15 mouse cellular contexts compared by ENCODE assay signal in the genomic region with DNA sequence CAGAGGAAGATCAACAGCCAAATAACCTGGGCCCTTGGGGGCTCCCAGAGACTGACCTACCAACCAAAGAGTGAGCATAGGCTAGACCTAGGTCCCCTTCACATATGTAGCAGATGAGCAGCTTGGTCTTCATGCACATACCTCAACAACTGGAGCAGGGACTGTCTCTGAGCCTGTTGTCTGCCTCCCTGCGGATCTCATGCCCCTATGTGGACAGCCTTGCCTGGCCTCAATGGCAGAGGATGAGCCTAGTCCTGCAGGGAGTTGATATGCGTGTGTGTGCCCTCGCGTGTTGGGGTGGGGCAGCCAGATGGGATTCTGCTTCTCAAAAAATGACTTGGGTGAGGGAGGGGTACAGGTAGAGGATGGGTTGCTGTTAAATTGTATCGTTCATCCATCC.
A peak's percentile ranks its signal among the peaks of the same experiment; 100 is the strongest.
DNase-seq lines count a peak whose midpoint lies in the region; ATAC-seq and TF ChIP-seq lines count a peak whose summit lies in the region.
"Had no signal": no experiment of that assay in that cellular context is flagged by ENCODE, and none has a peak within 500 bp of the region (broad histone marks: within the 10 kb centered on the region; RNA-seq: fewer than 3 reads in every experiment).

No protein-coding gene starts in this region.

- DNase-seq in kidney, postnatal 10 days = no peak
- DNase-seq in neural tube, embryonic 10.5 days (ENCODE audit: extremely low spot score, low spot score) = no peak
- DNase-seq in stomach, postnatal 0 days (ENCODE audit: low spot score) = no peak
- no peak for DNase-seq in retina, embryonic 14.5 days (ENCODE audit: low spot score)
- DNase-seq: cerebellum, adult 9-10 months; heart, postnatal 14 days; kidney, adult 8-10 months; left cerebral cortex, postnatal 4 days; lung, adult 18-20 months had no signal

- no peak overlapping the region for H3K4me2 ChIP-seq in kidney, embryonic 14.5 days (replicated peaks; ENCODE audit: low read depth, low read length)
- no peak overlapping the region for H3K4me2 ChIP-seq in neural tube, embryonic 12.5 days (replicated peaks)
- no peak overlapping the region for H3K4me2 ChIP-seq in hindbrain, embryonic 15.5 days
- H3K4me2 ChIP-seq in stomach, postnatal 0 days (replicated peaks; ENCODE audit: low read depth) = no peak overlapping the region
- H3K4me2 ChIP-seq: embryonic facial prominence, embryonic 15.5 days; stomach, embryonic 15.5 days had no signal

- ATAC-seq in kidney, embryonic 14.5 days (ENCODE audit: low FRiP score, low TSS enrichment) = peak; percentile 42; the same call in 1 of the 2 replicates
- ATAC-seq in neural tube, embryonic 12.5 days (ENCODE audit: low FRiP score, low read depth) = peak; percentile 61
- ATAC-seq in hindbrain, embryonic 15.5 days (ENCODE audit: low FRiP score, low read depth) = 0 out of 2 replicates have a peak, but pooled peaks have one; percentile 34
- 0 out of 2 replicates have a peak, but pooled peaks have one; percentile 18 for ATAC-seq in stomach, postnatal 0 days (ENCODE audit: low FRiP score, low TSS enrichment)

- no peak overlapping the region for H3K9ac ChIP-seq in kidney, embryonic 14.5 days (ENCODE audit: low read depth, low read length)
- no peak overlapping the region for H3K9ac ChIP-seq in neural tube, embryonic 12.5 days
- H3K9ac ChIP-seq in hindbrain, embryonic 15.5 days = no peak overlapping the region
- H3K9ac ChIP-seq in stomach, postnatal 0 days (ENCODE audit: low read length) = no peak overlapping the region
- H3K9ac ChIP-seq: embryonic facial prominence, embryonic 15.5 days; stomach, embryonic 15.5 days had no signal

- H3K27ac ChIP-seq in kidney, embryonic 14.5 days (ENCODE audit: low read depth, low read length) = no peak overlapping the region
- H3K27ac ChIP-seq in neural tube, embryonic 12.5 days = no peak overlapping the region
- H3K27ac ChIP-seq in hindbrain, embryonic 15.5 days (replicated peaks) = no peak overlapping the region
- no peak overlapping the region for H3K27ac ChIP-seq in stomach, postnatal 0 days (replicated peaks)
- H3K27ac ChIP-seq: embryonic facial prominence, embryonic 15.5 days; stomach, embryonic 15.5 days had no signal

- no peaks in the 10 kb centered on the region for H3K27me3 ChIP-seq in kidney, embryonic 14.5 days (ENCODE audit: control insufficient read depth, insufficient read depth, low read length)
- H3K27me3 ChIP-seq in neural tube, embryonic 12.5 days (replicated peaks) = no peaks in the 10 kb centered on the region
- no peaks in the 10 kb centered on the region for H3K27me3 ChIP-seq in hindbrain, embryonic 15.5 days
- H3K27me3 ChIP-seq in stomach, postnatal 0 days (ENCODE audit: control insufficient read depth, insufficient read depth, low read length) = no peaks in the 10 kb centered on the region
- H3K27me3 ChIP-seq: CH12.LX; embryonic facial prominence, embryonic 15.5 days; stomach, embryonic 15.5 days had no signal

- H3K36me3 ChIP-seq in kidney, embryonic 14.5 days (ENCODE audit: control insufficient read depth, insufficient read depth, low read length) = no peaks in the 10 kb centered on the region
- no peaks in the 10 kb centered on the region for H3K36me3 ChIP-seq in neural tube, embryonic 12.5 days
- H3K36me3 ChIP-seq in hindbrain, embryonic 15.5 days = no peaks in the 10 kb centered on the region
- no peaks in the 10 kb centered on the region for H3K36me3 ChIP-seq in stomach, postnatal 0 days (ENCODE audit: control insufficient read depth, insufficient read depth, low read length)
- H3K36me3 ChIP-seq: embryonic facial prominence, embryonic 15.5 days; stomach, embryonic 15.5 days had no signal

- no peak for TF ChIP-seq EP300 in stomach, postnatal 0 days (optimal IDR thresholded peaks at IDR 0.05)

- no peak overlapping the region for H3K4me3 ChIP-seq in kidney, embryonic 14.5 days (ENCODE audit: low read length)
- no peak overlapping the region for H3K4me3 ChIP-seq in neural tube, embryonic 12.5 days
- H3K4me3 ChIP-seq in hindbrain, embryonic 15.5 days = no peak overlapping the region
- no peak overlapping the region for H3K4me3 ChIP-seq in stomach, postnatal 0 days (ENCODE audit: low read depth, low read length)
- H3K4me3 ChIP-seq: embryonic facial prominence, embryonic 15.5 days; stomach, embryonic 15.5 days had no signal

- H3K4me1 ChIP-seq in kidney, embryonic 14.5 days (ENCODE audit: control insufficient read depth, insufficient read depth, low read length) = no peaks in the 10 kb centered on the region
- no peaks in the 10 kb centered on the region for H3K4me1 ChIP-seq in neural tube, embryonic 12.5 days
- no peaks in the 10 kb centered on the region for H3K4me1 ChIP-seq in hindbrain, embryonic 15.5 days (replicated peaks)
- no peaks in the 10 kb centered on the region for H3K4me1 ChIP-seq in stomach, postnatal 0 days (replicated peaks; ENCODE audit: control insufficient read depth, insufficient read depth)
- H3K4me1 ChIP-seq: embryonic facial prominence, embryonic 15.5 days; stomach, embryonic 15.5 days had no signal

- TF ChIP-seq CTCF in stomach, postnatal 0 days (IDR thresholded peaks at IDR 0.05; ENCODE audit: low read depth) = no peak

- WGBS in kidney, embryonic 14.5 days = 96% methylated on average over 5 of the region's 5 CpGs
- 93% methylated on average over 5 of the region's 5 CpGs for WGBS in neural tube, embryonic 12.5 days
- WGBS in hindbrain, embryonic 15.5 days = 95% methylated on average over 5 of the region's 5 CpGs
- 90% methylated on average over 5 of the region's 5 CpGs for WGBS in stomach, postnatal 0 days

- no peaks in the 10 kb centered on the region for H3K9me3 ChIP-seq in kidney, embryonic 14.5 days (ENCODE audit: control insufficient read depth, low read length)
- no peaks in the 10 kb centered on the region for H3K9me3 ChIP-seq in neural tube, embryonic 12.5 days
- no peaks in the 10 kb centered on the region for H3K9me3 ChIP-seq in hindbrain, embryonic 15.5 days
- no peaks in the 10 kb centered on the region for H3K9me3 ChIP-seq in stomach, postnatal 0 days (ENCODE audit: control insufficient read depth, low read length)
- H3K9me3 ChIP-seq: embryonic facial prominence, embryonic 15.5 days; stomach, embryonic 15.5 days had no signal
